Mouse (Mus musculus) intestine, postnatal 0 days (tissue): ENCODE data around the gene Tuba3a. TPM values are rescaled to one million over a fixed set of nuclear protein-coding genes. Genes with fewer than 3 reads are reported as not detected.
A peak's percentile ranks its signal among the peaks of the same experiment; 100 is the strongest.

Source experiments
- ATAC-seq: fragments of 200-750 bp; cut with Nextera tagmentation; 2 replicates; pipeline ENCODE4 v1.8.0; 2017; ENCODE audit warnings: mild to moderate bottlenecking, moderate TSS enrichment, moderate library complexity
- H3K27ac ChIP-seq: fragments of 300-500 bp; sonication (generic); 2 replicates; pipeline ENCODE4 v1.5.1; 2014; ENCODE audit warnings: mild to moderate bottlenecking, low read depth, low read length, moderate library complexity
- H3K27me3 ChIP-seq: fragments of 300-500 bp; sonication (generic); replicated peaks from 2 replicates; pipeline ENCODE4 v1.6.1; 2014; ENCODE audit warnings: low read length, mixed read lengths; ENCODE audit not compliant: control insufficient read depth, insufficient read depth
- H3K36me3 ChIP-seq: fragments of 300-500 bp; sonication (generic); 2 replicates; pipeline ENCODE4 v1.6.1; 2014; ENCODE audit warnings: mild to moderate bottlenecking, moderate library complexity; ENCODE audit not compliant: control insufficient read depth, insufficient read depth
- H3K4me1 ChIP-seq: fragments of 300-500 bp; sonication (generic); replicated peaks from 2 replicates; pipeline ENCODE4 v1.6.1; 2014; ENCODE audit warnings: antibody characterized with exemption, low read length, mixed read lengths; ENCODE audit not compliant: control insufficient read depth, insufficient read depth
- H3K4me2 ChIP-seq: fragments of 300-500 bp; sonication (generic); replicated peaks from 2 replicates; pipeline ENCODE4 v1.6.1; 2014; ENCODE audit warnings: low read depth, mild to moderate bottlenecking, moderate library complexity
- H3K4me3 ChIP-seq: fragments of 300-500 bp; sonication (generic); 2 replicates; pipeline ENCODE4 v1.5.1; 2014; ENCODE audit warnings: low read depth, low read length
- H3K9ac ChIP-seq: fragments of 300-500 bp; sonication (generic); 2 replicates; pipeline ENCODE4 v1.6.1; 2014; ENCODE audit warnings: mild to moderate bottlenecking, low read depth, low read length
- H3K9me3 ChIP-seq: fragments of 300-500 bp; sonication (generic); 2 replicates; pipeline ENCODE4 v1.6.1; 2016; ENCODE audit warnings: mixed run types; ENCODE audit not compliant: control insufficient read depth
- CTCF ChIP-seq: sonication (generic); IDR thresholded peaks from 2 replicates; pipeline ENCODE4 v1.5.1; 2016; ENCODE audit warnings: low read depth, mild to moderate bottlenecking, control low read depth, antibody characterized with exemption, moderate library complexity
- WGBS: fragments of 180-500 bp; shearing (Covaris S2); extraction: QIAGEN DNeasy Blood & Tissue Kit; methylation state at CpG from one replicate; pipeline ENCODE4 v1.1.7; 2014; 5-methylcytosine and 5-hydroxymethylcytosine counted together
- polyA plus RNA-seq: library from polyadenylated mRNA; unstranded; fragments of >200 nt; fragmentation: Nextera tagmentation; extraction: Ambion mirVana; gene quantifications from 2 replicates; pipeline ENCODE4 v1.2.1, GENCODE M21; 2015

Gene Tuba3a
- polyA plus RNA-seq, 1 experiment from 2014 or later, result not detected

DNA sequence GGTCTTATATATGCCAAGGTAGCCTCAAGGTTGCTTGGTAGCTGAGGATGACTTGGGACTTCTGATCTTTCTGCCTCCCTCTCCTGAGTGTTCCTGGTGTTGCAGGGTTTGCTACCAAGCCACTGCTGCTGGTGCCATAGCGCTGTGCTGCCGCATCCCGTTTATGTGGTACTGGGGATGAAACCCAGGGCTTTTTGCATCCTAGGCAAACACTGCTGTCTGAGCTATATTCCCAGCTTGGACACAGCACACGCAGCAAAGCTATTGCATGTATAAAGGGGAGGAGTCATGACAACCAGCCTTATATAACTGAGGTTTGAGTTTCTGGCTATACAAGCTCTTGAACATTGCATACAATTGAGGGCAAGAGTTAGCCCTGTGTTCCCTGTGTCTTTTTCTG, 48.4 kb downstream of the Tuba3a start:
- Histone ChIP-seq H3K4me3 (no peak overlapping the region), H3K4me2 (no peak overlapping the region), H3K27ac (no peak overlapping the region), H3K9me3 (no peaks in the 10 kb centered on the region), H3K4me1 (no peaks in the 10 kb centered on the region), H3K9ac (no peak overlapping the region), H3K36me3 (no peaks in the 10 kb centered on the region), H3K27me3 (no peaks in the 10 kb centered on the region)
- ATAC-seq, result no peak
- 83% methylated on average over 4 of the region's 4 CpGs for WGBS
- TF ChIP-seq CTCF, result no peak

DNA sequence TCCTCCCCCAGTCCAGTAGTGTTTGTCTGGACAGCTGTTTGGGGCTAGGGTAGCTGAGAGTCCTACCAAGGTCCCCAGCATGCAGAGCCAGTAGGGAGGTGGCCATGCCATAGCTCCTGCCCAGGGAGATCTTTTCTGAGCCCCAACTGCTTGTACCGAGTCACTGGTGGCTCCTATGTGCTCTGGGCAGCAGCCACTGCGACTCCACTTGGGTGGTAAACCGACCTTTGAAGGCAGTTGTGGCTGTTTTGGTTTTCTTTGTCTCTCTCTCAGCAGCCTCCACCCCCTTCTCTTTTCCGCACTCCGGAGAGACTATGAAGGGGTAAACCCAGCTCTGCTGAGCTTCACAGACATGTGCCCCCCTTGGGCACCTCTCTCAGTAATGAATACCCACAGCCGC, 49.1 kb downstream of the Tuba3a start, which contains the start of gene Cd27:
Gene Cd27 (minus strand): TSS at position 229 of the 400 bp plus-strand sequence.
- Histone ChIP-seq H3K36me3 (no peaks in the 10 kb centered on the region), H3K27me3 (no peaks in the 10 kb centered on the region), H3K4me1 (no peaks in the 10 kb centered on the region; the same call in 1 of the 2 replicates), H3K4me3 (no peak within 1 kb of the TSS), H3K27ac (no peak within 1 kb of the TSS), H3K9ac (no peak within 1 kb of the TSS), H3K9me3 (no peaks in the 10 kb centered on the region), H3K4me2 (no peak within 1 kb of the TSS)
- no peak for ATAC-seq
- no peak for TF ChIP-seq CTCF
- 73% methylated on average over 6 of the region's 6 CpGs for WGBS

DNA sequence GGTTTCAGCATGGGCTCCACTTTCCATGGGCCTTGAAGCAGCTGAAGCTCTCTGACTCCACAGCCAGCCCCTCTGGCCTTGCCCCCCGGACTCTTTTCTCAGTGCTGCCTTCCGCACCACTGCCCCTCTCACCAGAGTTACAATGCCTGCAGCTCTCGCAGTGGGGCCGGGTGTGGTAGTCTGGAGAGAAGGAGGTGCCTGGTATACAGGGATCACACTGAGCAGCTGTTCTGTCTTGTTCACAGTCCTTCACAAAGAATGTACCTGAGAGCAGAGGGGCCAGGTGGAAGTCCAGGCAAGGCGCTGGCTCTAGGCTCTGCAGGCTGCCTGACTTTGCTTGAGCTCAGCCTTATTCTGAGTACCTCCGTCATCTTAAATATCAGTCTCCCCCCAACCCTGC, 49.5 kb downstream of the Tuba3a start:
- Histone ChIP-seq H3K27ac (no peak overlapping the region), H3K36me3 (no peaks in the 10 kb centered on the region), H3K4me1 (no peaks in the 10 kb centered on the region; the same call in 1 of the 2 replicates), H3K4me3 (no peak overlapping the region), H3K4me2 (no peak overlapping the region), H3K27me3 (no peaks in the 10 kb centered on the region), H3K9ac (no peak overlapping the region), H3K9me3 (no peaks in the 10 kb centered on the region)
- no peak for TF ChIP-seq CTCF
- WGBS, result 86% methylated on average over 6 of the region's 6 CpGs
- no peak for ATAC-seq

DNA sequence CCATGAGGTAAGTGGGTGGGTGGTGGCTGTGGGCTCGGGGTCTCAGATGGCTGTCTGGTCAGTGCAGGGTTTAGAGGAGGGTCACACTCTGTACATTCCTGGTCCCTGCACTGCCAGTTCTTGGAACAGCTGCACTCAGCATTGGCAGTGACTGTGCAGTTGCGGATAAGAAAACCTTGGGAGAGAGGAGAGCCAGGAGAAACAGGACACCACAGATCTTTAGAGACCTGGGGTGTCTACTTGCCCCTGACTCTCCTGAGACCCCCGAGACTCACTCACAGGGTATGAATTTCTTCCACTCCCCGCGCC, 51.4 kb downstream of the Tuba3a start:
- H3K4me3 ChIP-seq, result no peak overlapping the region
- no peak for TF ChIP-seq CTCF
- H3K9me3 ChIP-seq, result no peaks in the 10 kb centered on the region
- 57% methylated on average over 5 of the region's 5 CpGs for WGBS
- no peak overlapping the region for H3K27ac ChIP-seq
- no peak overlapping the region for H3K9ac ChIP-seq
- no peak for ATAC-seq
- no peaks in the 10 kb centered on the region for H3K27me3 ChIP-seq
- 0 out of 2 replicates have a peak, but pooled peaks cover under 1% of the 10 kb centered on the region for H3K36me3 ChIP-seq
- no peaks in the 10 kb centered on the region; the same call in 1 of the 2 replicates for H3K4me1 ChIP-seq
- H3K4me2 ChIP-seq, result no peak overlapping the region

DNA sequence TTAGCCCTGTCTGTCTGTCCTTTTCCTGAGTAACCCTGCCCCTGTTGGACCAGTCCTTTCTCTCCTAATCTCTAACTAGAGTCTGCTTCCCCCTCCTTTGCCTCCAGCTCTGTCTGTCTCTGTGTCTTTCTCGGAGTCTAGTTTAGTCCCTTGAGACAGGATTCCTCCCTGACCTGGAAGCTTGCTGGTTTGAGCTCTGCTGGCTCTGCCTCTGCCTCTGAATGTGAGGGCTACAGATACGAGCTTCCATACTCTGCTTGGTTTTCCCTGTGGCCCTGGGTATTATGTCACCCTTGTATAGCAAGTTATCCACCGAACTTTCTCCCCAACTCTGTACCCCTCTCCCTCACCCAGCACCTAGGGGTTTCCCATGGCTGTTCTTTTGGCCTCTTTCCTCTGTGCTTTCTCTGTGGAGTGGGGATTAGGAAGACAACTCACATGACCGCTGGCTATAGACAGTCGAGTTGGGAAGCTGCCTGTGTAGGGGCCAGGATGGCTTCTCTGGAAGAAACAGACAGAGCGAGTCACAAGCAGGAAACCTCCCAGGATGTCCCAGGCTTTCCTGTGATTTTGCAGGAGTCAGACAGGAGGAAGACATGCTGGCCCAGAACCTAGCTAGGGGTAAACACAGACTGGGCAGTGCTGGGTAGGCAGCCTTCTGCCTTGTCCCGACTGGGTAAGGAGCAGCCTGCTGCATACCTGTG, 51.9 kb downstream of the Tuba3a start:
- Histone ChIP-seq H3K27me3 (no peaks in the 10 kb centered on the region), H3K36me3 (peaks cover 5% of the 10 kb centered on the region; the same call in 1 of the 2 replicates), H3K9ac (no peak overlapping the region), H3K9me3 (no peaks in the 10 kb centered on the region), H3K4me2 (no peak overlapping the region), H3K4me1 (no peaks in the 10 kb centered on the region; the same call in 1 of the 2 replicates), H3K27ac (no peak overlapping the region), H3K4me3 (no peak overlapping the region)
- 49% methylated on average over 7 of the region's 7 CpGs for WGBS
- no peak for ATAC-seq
- no peak for TF ChIP-seq CTCF

DNA sequence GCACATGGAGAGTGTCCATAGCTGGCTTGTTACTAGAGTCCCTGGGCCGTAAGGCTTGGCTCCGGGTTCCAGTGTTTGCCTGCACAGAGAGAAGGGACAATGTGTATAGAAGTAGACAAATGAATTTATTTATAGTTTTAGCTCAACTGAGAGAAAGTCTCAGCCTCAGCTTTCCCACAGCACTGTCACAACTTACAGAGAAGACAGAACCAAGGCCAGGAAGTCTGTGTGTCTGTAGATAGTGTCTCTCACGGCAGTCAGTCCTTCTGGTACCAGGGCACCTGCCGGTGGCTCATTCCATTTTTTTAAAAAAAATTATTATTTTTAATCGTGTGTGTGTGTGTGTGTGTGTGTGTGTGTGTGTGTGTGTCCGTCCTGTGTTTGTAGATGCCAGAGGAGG, 53.3 kb downstream of the Tuba3a start:
- Histone ChIP-seq H3K4me1 (no peaks in the 10 kb centered on the region; the same call in 1 of the 2 replicates), H3K27ac (no peak overlapping the region; the same call in 1 of the 2 replicates), H3K4me3 (peak overlapping the region; percentile 58; the same call in 1 of the 2 replicates), H3K4me2 (peak overlapping the region; percentile 92), H3K9ac (no peak overlapping the region), H3K9me3 (no peaks in the 10 kb centered on the region), H3K36me3 (peaks cover 13% of the 10 kb centered on the region; the same call in 1 of the 2 replicates), H3K27me3 (no peaks in the 10 kb centered on the region)
- TF ChIP-seq CTCF, result no peak
- no peak for ATAC-seq
- 82% methylated on average over 6 of the region's 6 CpGs for WGBS
